Mouse (Mus musculus) ES-E14 (cell line): ENCODE measurements around the gene Msmb. TPM values are rescaled to one million over a fixed set of nuclear protein-coding genes. Genes with fewer than 3 reads are reported as not detected.

Experiments
- DNase-seq: peaks from one replicate; pipeline ENCODE4 v3.0.0-alpha.2; 2013; ENCODE audit warnings: low read depth, low spot score
- H3K27ac ChIP-seq: 2 replicates; pipeline ENCODE4 v1.5.1; 2012; ENCODE audit warnings: low read depth, mild to moderate bottlenecking, low read length, moderate library complexity, mixed read lengths; ENCODE audit not compliant: poor library complexity, insufficient read depth, severe bottlenecking
- H3K36me3 ChIP-seq: 2 replicates; pipeline ENCODE4 v1.6.1; 2012; ENCODE audit warnings: mild to moderate bottlenecking, low read length, moderate library complexity, mixed read lengths; ENCODE audit not compliant: control insufficient read depth, poor library complexity, insufficient read depth, severe bottlenecking
- H3K4me1 ChIP-seq, 2 experiments: fragments of 150-350 bp in 1 of 2; sonication (generic) in 1 of 2; 2 replicates each; pipeline ENCODE4 v1.6.1; 2012; ENCODE audit warnings: low read length in 2 of 2, mild to moderate bottlenecking in 1 of 2, mixed read lengths in 1 of 2; ENCODE audit not compliant: control insufficient read depth in 2 of 2, insufficient read depth in 2 of 2, poor library complexity in 1 of 2
- H3K4me3 ChIP-seq, 2 experiments: fragments of 150-350 bp in 1 of 2; sonication (generic) in 1 of 2; 2 replicates each; pipeline ENCODE4 v1.5.1; 2012; ENCODE audit warnings: low read length in 2 of 2, low read depth in 1 of 2, mild to moderate bottlenecking in 1 of 2, mixed read lengths in 1 of 2; ENCODE audit not compliant: insufficient read depth in 1 of 2, poor library complexity in 1 of 2, severe bottlenecking in 1 of 2
- H3K9ac ChIP-seq: 2 replicates; pipeline ENCODE4 v1.6.1; 2012; ENCODE audit warnings: low read depth, mild to moderate bottlenecking, low read length, mixed read lengths; ENCODE audit not compliant: poor library complexity, insufficient read depth, severe bottlenecking
- H3K9me3 ChIP-seq: fragments of 150-350 bp; sonication (generic); 2 replicates; pipeline ENCODE4 v1.6.1; 2012; ENCODE audit warnings: low read depth, mild to moderate bottlenecking, low read length; ENCODE audit not compliant: control insufficient read depth, insufficient read depth
- CHD2 ChIP-seq: IDR thresholded peaks from 2 replicates; pipeline ENCODE4 v1.6.1; 2014; ENCODE audit warnings: mild to moderate bottlenecking, low read depth, low read length, inconsistent platforms
- HCFC1 ChIP-seq: IDR thresholded peaks from 2 replicates; pipeline ENCODE4 v1.6.1; 2012; ENCODE audit warnings: low read length, inconsistent platforms, borderline replicate concordance; ENCODE audit not compliant: insufficient read depth
- MAFK ChIP-seq: IDR thresholded peaks from 2 replicates; pipeline ENCODE4 v1.6.1; 2014; ENCODE audit warnings: mild to moderate bottlenecking, low read depth, low read length, inconsistent platforms; ENCODE audit not compliant: insufficient read depth
- ZC3H11A ChIP-seq: IDR thresholded peaks from 2 replicates; pipeline ENCODE4 v1.6.1; 2012; ENCODE audit warnings: low read depth, mild to moderate bottlenecking, inconsistent platforms, low read length, borderline replicate concordance
- ZNF384 ChIP-seq: IDR thresholded peaks from 2 replicates; pipeline ENCODE4 v1.6.1; 2012; ENCODE audit warnings: low read depth, low read length, inconsistent platforms
- in situ Hi-C, 2 experiments: fragments of 600-800 bp; cut with MboI; formaldehyde crosslinking; loops; one replicate each; pipeline ENCODE4 v1.15.1; 2025; ENCODE audit warnings: low sequenced_read_pairs in 2 of 2, inconsistent platforms in 1 of 2; ENCODE audit not compliant: unreplicated experiment in 2 of 2
- total RNA-seq: library from RNA; depleted of rRNA; stranded (reverse); fragments of 300-350 nt; gene quantifications from 2 replicates; pipeline ENCODE4 v1.2.3, GENCODE M21; 2012

Gene Msmb
- total RNA-seq, 1 experiment, result not detected

DNA sequence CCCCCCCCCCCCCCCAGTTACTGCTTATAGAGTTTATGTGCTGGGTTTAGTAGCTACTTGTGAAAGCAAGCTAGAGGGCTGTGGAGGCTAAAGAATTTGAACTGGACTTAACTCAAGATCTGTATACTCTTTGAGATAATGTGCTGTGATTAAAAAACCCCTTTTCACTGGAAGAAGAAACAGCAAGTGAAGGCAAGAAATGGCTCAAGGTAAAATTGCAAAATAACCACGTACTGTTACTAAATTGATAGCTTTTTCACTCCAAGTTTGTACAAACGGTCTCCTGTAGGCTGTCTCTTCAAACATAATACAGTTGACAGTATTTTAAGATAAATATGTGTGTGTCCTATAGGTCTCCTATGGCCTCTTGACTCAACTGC lies 24.2 kb downstream of the Msmb start:
- H3K4me3 ChIP-seq, result peak overlapping the region; percentile 60 to 67; a peak in 3 of 4 replicates
- H3K27ac ChIP-seq, result no peak overlapping the region
- no peak for TF ChIP-seq ZNF384
- no peak for TF ChIP-seq CHD2
- no peak for TF ChIP-seq HCFC1
- TF ChIP-seq MAFK, result no peak
- no peak for TF ChIP-seq ZC3H11A
- no peaks in the 10 kb centered on the region for H3K9me3 ChIP-seq
- DNase-seq, result no peak
- peaks cover 6 to 8% of the 10 kb centered on the region in 2 experiments; a peak in 2 of 4 replicates for H3K4me1 ChIP-seq
- H3K36me3 ChIP-seq, result no peaks in the 10 kb centered on the region; the same call in 1 of the 2 replicates
- in situ Hi-C loops, result no loop called here
- no peak overlapping the region; the same call in 1 of the 2 replicates for H3K9ac ChIP-seq

DNA sequence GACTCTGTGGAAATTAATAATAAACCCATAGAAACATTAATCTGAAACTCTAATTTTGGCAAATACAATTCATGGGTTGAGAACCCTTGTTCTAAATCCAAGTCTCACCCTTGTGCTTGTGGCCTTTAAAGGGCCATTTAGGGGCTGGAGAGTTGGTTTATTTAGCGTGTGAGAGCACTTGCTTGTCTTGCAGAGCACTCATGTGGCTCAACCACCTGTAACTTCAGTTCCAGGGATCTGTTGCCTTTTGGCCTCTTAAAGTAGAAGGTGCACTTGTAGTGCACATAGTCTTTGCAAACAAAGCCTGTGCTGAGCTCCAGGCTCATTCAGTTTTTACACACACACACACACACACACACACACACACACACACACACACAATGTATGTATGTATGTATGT lies 25.0 kb downstream of the Msmb start:
- H3K4me3 ChIP-seq, result no peak overlapping the region
- in situ Hi-C loops, result no loop called here

DNA sequence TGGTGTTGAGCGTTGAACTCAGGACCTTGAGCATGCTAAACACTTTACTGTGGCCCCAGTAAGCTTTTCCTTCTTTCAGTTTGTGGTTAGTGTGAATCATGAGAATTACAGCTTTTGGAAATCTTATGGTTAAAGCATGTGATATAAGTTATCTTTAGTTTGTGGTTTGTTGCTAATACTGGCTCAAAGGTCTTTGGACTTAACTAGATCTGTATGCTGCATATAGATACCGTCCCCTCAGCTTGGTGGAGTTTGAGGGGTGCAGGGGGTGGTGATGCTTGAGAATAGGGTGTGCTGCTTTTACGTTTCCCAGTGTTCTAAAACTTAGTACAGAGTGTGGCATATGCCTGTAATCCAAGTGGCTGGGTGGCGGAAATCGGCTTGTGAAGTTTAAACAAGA lies 25.5 kb downstream of the Msmb start:
- Histone ChIP-seq H3K9ac (no peak overlapping the region), H3K27ac (no peak overlapping the region), H3K4me1 (peaks cover 2 to 4% of the 10 kb centered on the region in 2 experiments; a peak in 2 of 4 replicates), H3K9me3 (no peaks in the 10 kb centered on the region), H3K4me3 (no peak overlapping the region), H3K36me3 (peaks cover 2% of the 10 kb centered on the region; the same call in 1 of the 2 replicates)
- no peak for DNase-seq
- TF ChIP-seq HCFC1 (no peak), CHD2 (no peak), ZC3H11A (no peak), ZNF384 (no peak), MAFK (no peak)
- in situ Hi-C loops, result no loop called here

More for the DNA sequence above, 25.0 kb downstream of the Msmb start:
- H3K9me3 ChIP-seq, result no peaks in the 10 kb centered on the region
- H3K9ac ChIP-seq, result no peak overlapping the region
- no peaks in the 10 kb centered on the region; the same call in 1 of the 2 replicates for H3K36me3 ChIP-seq
- H3K4me1 ChIP-seq, result peaks cover 4 to 6% of the 10 kb centered on the region in 2 experiments; a peak in 2 of 4 replicates
- H3K27ac ChIP-seq, result no peak overlapping the region
- no peak for DNase-seq
- TF ChIP-seq CHD2 (no peak), ZNF384 (no peak), ZC3H11A (no peak), HCFC1 (no peak), MAFK (no peak)

DNA sequence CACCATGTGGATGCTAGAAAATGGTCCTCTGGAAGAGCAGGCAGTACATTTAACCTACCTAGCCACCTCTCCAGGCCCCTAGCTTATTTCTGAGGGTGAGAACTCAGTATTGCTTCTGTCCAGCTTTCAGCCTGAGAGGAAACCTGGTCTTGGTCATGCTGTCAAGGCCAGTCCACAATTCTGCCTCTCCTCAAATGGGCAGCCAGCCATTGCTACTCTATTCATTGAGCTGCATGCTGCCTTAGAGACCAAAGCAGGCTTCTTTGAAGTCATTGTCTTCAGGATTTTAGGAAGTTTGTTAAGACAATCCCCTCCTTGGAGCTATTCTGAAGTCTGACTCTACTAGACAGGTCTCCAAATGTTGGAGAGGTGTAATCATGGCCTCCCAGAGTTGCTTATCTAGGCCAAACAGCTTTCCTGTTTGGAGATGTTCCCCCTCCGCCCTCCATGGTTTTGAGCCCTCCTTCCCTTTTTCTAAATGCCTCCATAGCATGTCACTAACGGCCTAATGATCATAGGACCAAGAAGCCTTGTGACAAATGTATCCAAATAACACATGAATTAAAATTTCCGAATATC lies 26.9 kb downstream of the Msmb start:
- in situ Hi-C loops, result no loop called here
- Histone ChIP-seq H3K4me1 (peaks cover 2 to 4% of the 10 kb centered on the region in 2 experiments; a peak in 2 of 4 replicates), H3K27ac (no peak overlapping the region), H3K36me3 (peaks cover 7% of the 10 kb centered on the region), H3K4me3 (no peak overlapping the region), H3K9me3 (no peaks in the 10 kb centered on the region), H3K9ac (no peak overlapping the region)
- TF ChIP-seq ZC3H11A (no peak), CHD2 (no peak), HCFC1 (no peak), ZNF384 (no peak), MAFK (no peak)
- no peak for DNase-seq

DNA sequence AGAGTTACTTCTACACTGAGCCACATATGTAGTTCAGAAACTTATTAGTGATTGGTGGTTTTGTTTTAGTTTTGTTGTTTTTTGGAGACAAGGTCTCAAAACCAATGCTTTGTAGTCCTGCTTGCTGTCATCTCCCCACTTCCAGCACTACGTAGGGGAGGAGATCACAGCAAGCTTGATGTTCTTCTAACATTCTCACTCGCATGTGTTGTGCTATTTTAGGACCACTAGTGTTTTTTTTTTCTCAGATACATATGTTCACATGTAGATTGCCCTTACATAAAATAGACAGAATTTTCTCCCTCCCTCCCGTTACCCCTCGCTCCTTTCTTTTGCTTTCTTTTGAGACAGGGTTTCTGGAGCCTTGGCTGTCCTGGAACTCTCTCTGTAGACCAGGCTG lies 28.3 kb downstream of the Msmb start:
- peaks cover 2 to 4% of the 10 kb centered on the region in 2 experiments; a peak in 2 of 4 replicates for H3K4me1 ChIP-seq
- H3K9me3 ChIP-seq, result no peaks in the 10 kb centered on the region
- H3K4me3 ChIP-seq, result no peak overlapping the region
- in situ Hi-C loops, result no loop called here
- no peak overlapping the region for H3K27ac ChIP-seq
- TF ChIP-seq ZNF384, result no peak
- no peak for TF ChIP-seq MAFK
- TF ChIP-seq HCFC1, result no peak
- no peak for TF ChIP-seq ZC3H11A
- TF ChIP-seq CHD2, result no peak
- peaks cover 11% of the 10 kb centered on the region for H3K36me3 ChIP-seq
- no peak overlapping the region for H3K9ac ChIP-seq
- no peak for DNase-seq
